ENCODE assay signal across 1 mouse cellular context in the genomic region with DNA sequence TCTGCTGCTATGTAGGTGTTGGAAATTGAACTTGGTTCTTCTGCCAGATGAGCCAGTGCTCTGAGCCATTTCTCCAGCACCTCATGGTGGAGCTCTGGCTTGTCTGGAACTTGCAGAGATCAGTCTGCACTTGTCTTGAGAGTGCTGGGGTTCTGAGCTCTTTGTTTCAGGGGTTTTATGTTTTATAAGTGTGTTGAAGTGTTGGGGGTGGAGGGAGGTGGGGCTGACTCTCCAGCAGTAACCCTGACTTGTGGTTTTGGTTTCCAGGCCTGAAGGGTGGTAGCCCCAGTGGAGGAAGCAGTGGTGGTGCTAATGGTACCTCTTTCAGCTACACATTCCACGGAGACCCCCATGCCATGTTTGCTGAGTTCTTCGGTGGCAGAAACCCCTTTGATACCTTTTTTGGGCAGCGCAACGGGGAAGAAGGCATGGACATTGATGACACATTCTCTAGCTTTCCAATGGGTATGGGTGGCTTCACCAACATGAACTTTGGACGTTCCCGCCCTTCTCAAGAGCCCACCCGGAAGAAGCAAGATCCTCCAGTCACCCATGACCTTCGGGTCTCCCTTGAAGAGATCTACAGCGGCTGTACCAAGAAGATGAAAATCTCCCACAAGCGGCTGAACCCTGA.
TF ChIP-seq lines count a peak whose summit lies in the region.

No protein-coding gene starts in this region.

TF ChIP-seq in CH12.LX, 34 proteins besides CTCF, POLR2A, EP300 and RAD21 (continued from another document):
- TF ChIP-seq POLR2AphosphoS2 (IDR thresholded peaks at IDR 0.05; ENCODE audit: low read depth, low read length) (no peak), JUN (IDR thresholded peaks at IDR 0.05; ENCODE audit: insufficient read depth, low read depth, low read length) (no peak), MAFK (IDR thresholded peaks at IDR 0.05; ENCODE audit: insufficient replicate concordance, low read length) (no peak), CHD2 (IDR thresholded peaks at IDR 0.05; ENCODE audit: low read length) (no peak), IRF4 (IDR thresholded peaks at IDR 0.05; ENCODE audit: low read depth, low read length) (no peak), USF2 (conservative IDR thresholded peaks at IDR 0.05; ENCODE audit: low read depth, low read length) (no peak)
